Mouse (Mus musculus) heart, embryonic 14.5 days (tissue): Measurements from ENCODE around the gene Esm1. TPM values are rescaled to one million over a fixed set of nuclear protein-coding genes. Genes with fewer than 3 reads are reported as not detected.

ENCODE experiments used
- ATAC-seq: fragments of 200-750 bp; cut with Nextera tagmentation; 2 replicates; pipeline ENCODE4 v1.8.0; 2017; ENCODE audit warnings: low read depth, moderate TSS enrichment; ENCODE audit not compliant: insufficient number of reproducible peaks, insufficient read depth, low FRiP score
- H3K27ac ChIP-seq, 2 experiments: fragments of 200-500 bp in 1 of 2; fragments of 300-500 bp in 1 of 2; sonication (generic) in 1 of 2; replicated peaks in 1 of 2; 2 replicates each; pipeline ENCODE4 v1.5.1; 2012 to 2014; ENCODE audit warnings: low read depth in 2 of 2, low read length in 2 of 2, control low read depth in 1 of 2, mild to moderate bottlenecking in 1 of 2, mixed read lengths in 1 of 2; ENCODE audit not compliant: control insufficient read depth in 1 of 2, insufficient read depth in 1 of 2
- H3K27me3 ChIP-seq: fragments of 300-500 bp; sonication (generic); 2 replicates; pipeline ENCODE4 v1.6.1; 2014; ENCODE audit warnings: mild to moderate bottlenecking, low read length, control low read depth; ENCODE audit not compliant: control insufficient read depth, insufficient read depth
- H3K36me3 ChIP-seq: fragments of 300-500 bp; sonication (generic); 2 replicates; pipeline ENCODE4 v1.6.1; 2014; ENCODE audit warnings: mild to moderate bottlenecking, control low read depth, low read length, mixed read lengths; ENCODE audit not compliant: control insufficient read depth, insufficient read depth
- H3K4me1 ChIP-seq, 2 experiments: fragments of 200-500 bp in 1 of 2; fragments of 300-500 bp in 1 of 2; sonication (generic) in 1 of 2; 2 replicates each; pipeline ENCODE4 v1.6.1; 2012 to 2014; ENCODE audit warnings: low read length in 2 of 2, control low read depth in 1 of 2, mixed read lengths in 1 of 2; ENCODE audit not compliant: control insufficient read depth in 2 of 2, insufficient read depth in 2 of 2
- H3K4me2 ChIP-seq: fragments of 300-500 bp; sonication (generic); 2 replicates; pipeline ENCODE4 v1.6.1; 2014; ENCODE audit warnings: mild to moderate bottlenecking, low read length
- H3K4me3 ChIP-seq, 2 experiments: fragments of 200-500 bp in 1 of 2; fragments of 300-500 bp in 1 of 2; sonication (generic) in 1 of 2; 2 replicates each; pipeline ENCODE4 v1.5.1; 2012 to 2014; ENCODE audit warnings: low read length in 2 of 2, mild to moderate bottlenecking in 2 of 2, control low read depth in 1 of 2, low read depth in 1 of 2, moderate library complexity in 1 of 2; ENCODE audit not compliant: control insufficient read depth in 1 of 2, insufficient read depth in 1 of 2
- H3K9ac ChIP-seq: fragments of 300-500 bp; sonication (generic); 2 replicates; pipeline ENCODE4 v1.6.1; 2014; ENCODE audit warnings: mild to moderate bottlenecking, low read length
- H3K9me3 ChIP-seq: fragments of 300-500 bp; sonication (generic); 2 replicates; pipeline ENCODE4 v1.6.1; 2016; ENCODE audit warnings: low read length, control low read depth; ENCODE audit not compliant: control insufficient read depth
- WGBS: fragments of 180-500 bp; shearing (Covaris S2); extraction: QIAGEN DNeasy Blood & Tissue Kit; methylation state at CpG from one replicate; pipeline ENCODE4 v1.1.7; 2014; 5-methylcytosine and 5-hydroxymethylcytosine counted together
- polyA plus RNA-seq: library from polyadenylated mRNA; unstranded; fragments of >200 nt; fragmentation: Nextera tagmentation; extraction: Ambion mirVana; gene quantifications from 2 replicates; pipeline ENCODE4 v1.2.1, GENCODE M21; 2014

The Esm1 gene
- polyA plus RNA-seq, result 0.82 and 1.1 TPM in 2 replicates

DNA sequence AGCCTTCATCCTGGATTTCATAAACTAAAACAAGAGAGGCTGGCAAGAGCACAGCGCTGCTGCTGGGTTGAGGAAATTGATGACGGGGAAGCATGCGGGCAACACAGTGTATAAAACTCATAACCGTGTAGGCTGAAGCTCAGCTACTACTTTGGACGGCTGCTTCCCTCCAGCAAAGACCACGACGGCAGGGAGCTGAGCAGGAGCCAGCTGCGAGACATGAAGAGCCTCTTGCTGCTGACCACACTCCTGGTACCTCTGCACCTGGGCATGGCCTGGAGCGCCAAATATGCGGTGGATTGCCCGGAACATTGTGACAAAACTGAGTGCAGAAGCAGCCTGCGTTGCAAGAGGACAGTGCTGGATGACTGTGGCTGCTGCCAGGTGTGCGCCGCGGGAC is at the start of gene Esm1:
Esm1 (plus strand) TSS at position 36 of the 400 bp plus-strand sequence.
- peak within 1 kb of the TSS; percentile 56 for H3K4me2 ChIP-seq
- no peak within 1 kb of the TSS for H3K9ac ChIP-seq
- H3K27me3 ChIP-seq, result peaks cover 4% of the 10 kb centered on the region; the same call in 1 of the 2 replicates
- no peaks in the 10 kb centered on the region for H3K36me3 ChIP-seq
- no peaks in the 10 kb centered on the region for H3K9me3 ChIP-seq
- WGBS, result 30% methylated on average over 15 of the region's 15 CpGs
- H3K4me3 ChIP-seq, result peak within 1 kb of the TSS; percentile 3 to 9; a peak in 1 of 4 replicates
- no peak for ATAC-seq
- no peak within 1 kb of the TSS for H3K27ac ChIP-seq
- H3K4me1 ChIP-seq, result peaks cover 3 to 11% of the 10 kb centered on the region in 2 experiments; a peak in 2 of 4 replicates

DNA sequence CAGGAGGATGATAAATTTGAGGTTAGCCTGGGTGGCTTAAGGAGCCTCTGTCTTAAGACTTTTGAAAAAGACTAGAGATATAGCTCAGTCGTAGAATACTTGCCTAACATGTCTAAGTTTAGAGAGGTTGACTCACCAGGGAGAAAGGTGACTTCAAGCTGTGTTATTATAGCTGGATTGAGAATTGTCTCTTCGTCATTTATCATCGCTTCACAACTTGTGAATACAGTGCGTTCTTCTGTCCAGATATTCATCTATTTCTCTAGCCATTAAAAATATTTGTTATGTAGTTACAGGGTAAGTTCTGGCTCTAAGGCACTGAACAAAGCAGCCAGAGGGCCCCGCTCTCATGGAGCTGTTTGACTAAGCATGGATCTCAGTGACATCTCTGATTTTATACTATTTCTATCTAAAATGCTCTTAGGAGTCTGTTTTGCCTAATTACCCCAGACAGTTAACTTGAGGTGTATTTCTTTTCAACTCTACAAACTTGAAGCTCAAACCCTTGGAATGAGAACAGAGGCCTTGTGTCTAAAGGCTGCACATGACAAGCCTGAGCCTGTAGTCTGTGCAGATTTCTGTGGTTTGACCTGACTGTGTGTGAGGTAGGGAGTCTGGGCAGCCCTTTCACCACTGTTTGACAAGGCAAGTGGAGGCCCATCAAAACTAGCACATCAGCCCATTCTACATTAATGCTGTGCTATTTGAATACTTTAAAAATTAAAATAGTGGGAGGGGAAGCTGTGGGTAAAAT is 45.0 kb upstream of the Esm1 start:
- WGBS, result 83% methylated on average over 5 of the region's 5 CpGs
- no peaks in the 10 kb centered on the region for H3K36me3 ChIP-seq
- H3K4me3 ChIP-seq, result no peak overlapping the region
- H3K4me2 ChIP-seq, result no peak overlapping the region
- no peaks in the 10 kb centered on the region for H3K27me3 ChIP-seq
- H3K27ac ChIP-seq, result no peak overlapping the region
- H3K4me1 ChIP-seq, result peaks cover 0 to 2% of the 10 kb centered on the region in 2 experiments; a peak in 1 of 4 replicates
- ATAC-seq, result no peak
- H3K9me3 ChIP-seq, result no peaks in the 10 kb centered on the region
- H3K9ac ChIP-seq, result no peak overlapping the region

- Histone ChIP-seq H3K9ac (no peak overlapping the region), H3K4me3 (no peak overlapping the region), H3K36me3 (no peaks in the 10 kb centered on the region), H3K4me1 (peaks cover 0 to 2% of the 10 kb centered on the region in 2 experiments; a peak in 1 of 4 replicates), H3K4me2 (no peak overlapping the region), H3K9me3 (no peaks in the 10 kb centered on the region), H3K27ac (no peak overlapping the region), H3K27me3 (no peaks in the 10 kb centered on the region)
- 55% methylated on average over 9 of the region's 9 CpGs for WGBS
- no peak for ATAC-seq
Observed at GRCm38 (mm10) chr13:113168018-113168534, 41.4 kb upstream of the Esm1 start.

DNA sequence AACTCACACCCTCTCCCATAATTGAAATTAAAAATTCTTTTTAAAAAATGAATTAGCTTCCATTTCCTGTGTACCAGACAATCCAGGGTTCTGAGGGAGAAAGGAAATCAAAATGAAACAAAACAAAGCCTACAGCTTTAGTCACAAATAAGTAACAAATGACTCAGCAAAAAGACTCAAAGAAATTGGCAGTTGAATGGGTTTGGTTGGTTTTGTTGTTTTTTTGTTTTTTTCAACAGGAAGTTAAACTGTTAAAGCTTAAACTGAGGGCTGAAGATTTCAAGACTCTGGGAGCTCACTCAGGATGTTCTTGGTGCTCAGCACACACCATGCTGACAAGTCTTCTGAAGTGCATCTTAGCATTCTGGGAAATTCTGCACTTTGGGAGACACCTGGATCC is 39.2 kb upstream of the Esm1 start:
- Histone ChIP-seq H3K4me1 (peaks cover 0 to 2% of the 10 kb centered on the region in 2 experiments; a peak in 1 of 4 replicates), H3K27me3 (no peaks in the 10 kb centered on the region), H3K4me2 (no peak overlapping the region), H3K36me3 (no peaks in the 10 kb centered on the region), H3K4me3 (no peak overlapping the region), H3K9ac (no peak overlapping the region), H3K27ac (no peak overlapping the region), H3K9me3 (no peaks in the 10 kb centered on the region)
- ATAC-seq, result no peak

DNA sequence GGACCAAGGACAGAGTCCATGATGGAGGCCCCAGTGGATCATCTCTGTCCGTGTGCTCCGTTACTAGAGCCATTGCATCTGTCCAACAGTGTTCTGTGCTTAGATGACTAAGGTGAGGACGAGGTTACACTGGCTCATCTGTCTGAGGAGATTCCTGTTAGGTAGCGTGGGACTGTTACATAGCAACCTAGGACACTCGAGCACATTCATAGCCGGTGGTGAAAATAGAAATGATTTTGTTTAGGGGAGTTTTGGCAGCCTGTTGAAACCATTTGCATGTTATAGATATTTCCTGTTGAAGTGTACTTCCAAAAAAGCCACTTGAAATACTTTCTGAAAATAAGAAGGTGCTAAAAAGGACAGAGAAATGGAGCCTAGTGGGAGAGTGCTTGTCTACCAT is 35.3 kb upstream of the Esm1 start:
- H3K27me3 ChIP-seq, result no peaks in the 10 kb centered on the region
- no peak overlapping the region for H3K27ac ChIP-seq
- WGBS, result 82% methylated on average over 6 of the region's 6 CpGs
- no peak for ATAC-seq
- H3K4me3 ChIP-seq, result no peak overlapping the region
- no peaks in the 10 kb centered on the region for H3K36me3 ChIP-seq
- H3K4me1 ChIP-seq, result no peaks in the 10 kb centered on the region
- no peak overlapping the region for H3K4me2 ChIP-seq
- H3K9me3 ChIP-seq, result no peaks in the 10 kb centered on the region
- no peak overlapping the region for H3K9ac ChIP-seq

GRCm38 (mm10) chr13:113183310-113183709 is 26.1 kb upstream of the Esm1 start:
- Histone ChIP-seq H3K27ac (no peak overlapping the region), H3K4me1 (no peaks in the 10 kb centered on the region), H3K4me2 (no peak overlapping the region), H3K9ac (no peak overlapping the region), H3K36me3 (no peaks in the 10 kb centered on the region), H3K9me3 (peaks cover 3% of the 10 kb centered on the region; the same call in 1 of the 2 replicates), H3K27me3 (no peaks in the 10 kb centered on the region), H3K4me3 (no peak overlapping the region)
- 84% methylated on average over 8 of the region's 8 CpGs for WGBS
- ATAC-seq, result no peak

- Histone ChIP-seq H3K9ac (no peak overlapping the region), H3K4me1 (no peaks in the 10 kb centered on the region), H3K36me3 (no peaks in the 10 kb centered on the region), H3K27ac (no peak overlapping the region), H3K4me3 (no peak overlapping the region), H3K27me3 (no peaks in the 10 kb centered on the region), H3K9me3 (peaks cover 3% of the 10 kb centered on the region; the same call in 1 of the 2 replicates), H3K4me2 (no peak overlapping the region)
- ATAC-seq, result no peak
- WGBS, result 87% methylated on average over 4 of the region's 4 CpGs
Observed at GRCm38 (mm10) chr13:113183720-113184119, 25.7 kb upstream of the Esm1 start.
